Mouse (Mus musculus): ENCODE results near the gene H2al2a.

H2al2a gene

DNA sequence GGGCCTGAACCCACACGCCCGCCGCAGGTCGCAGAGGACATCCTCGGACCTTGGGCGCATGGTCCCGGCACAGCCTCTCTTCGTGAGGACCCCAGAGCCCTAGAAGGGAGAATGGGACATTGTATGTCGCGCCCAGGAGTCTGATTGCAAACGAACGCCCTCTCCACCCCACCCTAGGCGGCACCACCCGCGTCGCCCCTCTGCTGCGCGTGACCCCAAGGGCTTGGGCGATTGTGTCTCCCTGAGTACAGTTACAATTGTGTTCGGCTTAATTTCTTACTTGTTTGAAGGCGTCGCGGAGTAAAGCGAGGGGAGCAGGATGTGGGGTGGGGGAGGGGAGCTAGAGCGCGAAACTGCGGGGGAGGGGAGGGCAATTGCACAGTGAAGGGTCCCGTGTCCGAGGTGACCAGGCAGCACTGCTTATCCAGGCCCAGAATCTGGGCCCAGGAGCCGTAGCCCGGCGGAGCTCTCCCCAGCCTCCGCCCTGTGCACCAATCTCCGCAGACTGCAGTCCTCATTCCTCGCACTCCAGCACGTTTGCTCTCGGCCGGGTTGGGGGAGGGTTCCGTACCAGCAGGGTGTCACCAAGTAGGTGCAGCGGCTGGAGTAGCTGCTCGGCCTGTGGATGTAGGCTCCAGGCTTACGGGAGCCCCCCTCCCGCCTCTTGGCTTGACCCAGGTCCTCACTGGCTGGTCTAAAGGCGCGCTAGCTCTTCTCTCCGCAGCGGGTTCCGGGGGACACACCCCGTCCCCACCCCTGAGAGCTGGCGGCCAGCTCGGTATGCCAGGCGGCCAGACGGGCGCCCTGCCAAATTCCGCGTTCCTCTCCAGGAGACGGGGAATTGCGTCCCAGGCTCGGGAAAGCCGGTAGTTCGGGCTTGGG lies 31.6 kb upstream of the H2al2a start:
- ATAC-seq (ENCODE audit: insufficient number of reproducible peaks, low FRiP score, low TSS enrichment), result peak; percentile 65

DNA sequence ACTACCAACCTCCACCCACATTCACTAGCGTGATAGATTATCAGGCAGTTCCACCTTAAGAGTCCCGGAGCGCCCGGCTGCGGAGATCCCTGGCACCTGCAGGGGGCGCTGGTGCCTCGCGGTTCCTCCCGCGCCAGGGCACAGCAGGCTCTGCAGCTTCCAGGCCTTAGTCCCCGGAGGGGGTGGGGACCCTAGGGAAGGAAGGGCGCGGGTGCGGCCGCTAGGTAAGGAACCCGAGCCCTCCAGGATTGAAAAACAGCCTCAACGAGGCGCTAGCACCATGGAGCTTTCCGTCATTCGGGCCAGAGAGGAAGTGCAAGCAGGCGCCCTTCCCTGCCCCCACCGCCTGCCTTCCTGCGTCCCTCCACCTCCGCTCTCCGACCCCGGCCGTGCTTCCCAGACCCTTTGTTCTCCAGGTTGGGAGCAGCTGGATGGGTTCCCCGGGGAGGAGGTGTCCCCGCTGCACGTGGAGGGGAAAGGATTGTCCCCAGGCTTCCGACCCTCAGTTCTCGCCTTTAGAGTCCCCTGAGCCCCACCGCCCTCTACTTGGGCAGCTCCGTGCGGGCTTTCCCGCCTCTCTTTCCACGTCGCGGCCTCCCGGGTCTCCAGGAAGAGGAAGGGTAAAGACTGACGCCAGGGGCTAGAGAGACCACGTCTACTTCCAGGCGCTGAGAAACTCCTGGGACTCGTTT lies 30.8 kb upstream of the H2al2a start:
- peak; percentile 82 for ATAC-seq (ENCODE audit: insufficient number of reproducible peaks, low FRiP score, low TSS enrichment)

DNA sequence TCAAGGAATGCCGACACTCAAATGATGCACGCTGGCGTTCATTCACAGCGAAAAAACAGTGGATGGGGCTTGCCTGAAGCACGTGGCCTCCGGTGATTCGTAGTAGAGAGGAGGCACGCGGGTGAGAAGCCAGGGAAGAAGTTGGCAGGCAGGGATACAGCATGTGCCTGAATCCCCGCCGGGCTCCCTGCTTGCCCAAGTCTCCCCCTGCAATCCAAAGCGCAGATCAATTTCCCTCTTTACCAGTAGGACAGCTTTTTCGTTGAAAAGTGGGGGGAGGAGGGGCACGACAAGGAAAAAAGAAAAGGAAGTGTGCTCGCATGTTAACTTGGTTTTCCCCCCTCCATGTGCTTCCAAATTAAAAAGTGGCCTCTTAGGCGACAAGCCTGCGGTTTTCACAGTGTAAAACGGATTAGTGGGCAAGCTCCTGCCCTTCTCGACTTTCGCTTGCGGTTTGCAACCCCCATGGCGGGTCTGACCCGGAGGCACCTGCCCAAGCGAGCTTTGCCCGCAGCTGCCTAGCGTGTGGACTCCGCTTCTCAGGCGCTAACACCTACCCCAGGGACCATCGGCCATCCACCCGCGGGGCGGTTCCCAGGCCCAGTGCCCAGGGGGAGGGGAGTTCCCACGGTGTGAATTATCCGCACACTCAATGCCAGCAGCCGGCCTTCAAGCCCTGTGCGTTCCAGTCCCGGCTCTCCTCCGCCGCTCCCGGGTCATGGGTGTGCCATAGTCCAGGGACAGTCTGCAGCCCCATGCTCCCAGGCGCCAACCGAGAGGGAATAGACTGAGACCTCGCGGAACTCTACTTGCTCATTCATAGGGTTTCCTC lies 29.6 kb upstream of the H2al2a start:
- ATAC-seq (ENCODE audit: insufficient number of reproducible peaks, low FRiP score, low TSS enrichment), result no peak

DNA sequence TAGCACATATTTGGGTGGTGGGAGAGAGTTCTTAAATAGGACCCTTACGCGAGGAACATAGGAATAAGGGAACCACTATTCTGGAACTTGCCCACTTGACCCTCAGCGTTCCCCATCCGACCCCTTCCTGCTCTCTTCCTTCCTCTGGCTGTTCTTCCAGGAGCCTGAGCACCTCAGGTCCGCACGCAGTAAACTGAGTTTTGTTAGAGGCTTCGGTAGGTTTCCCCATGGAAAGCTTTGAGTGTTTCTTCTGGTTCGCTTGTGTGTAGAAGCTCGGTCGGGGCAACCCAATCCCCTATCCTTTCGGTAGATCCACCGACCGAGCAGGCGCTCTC lies 29.0 kb upstream of the H2al2a start:
- ATAC-seq (ENCODE audit: insufficient number of reproducible peaks, low FRiP score, low TSS enrichment), result no peak

DNA sequence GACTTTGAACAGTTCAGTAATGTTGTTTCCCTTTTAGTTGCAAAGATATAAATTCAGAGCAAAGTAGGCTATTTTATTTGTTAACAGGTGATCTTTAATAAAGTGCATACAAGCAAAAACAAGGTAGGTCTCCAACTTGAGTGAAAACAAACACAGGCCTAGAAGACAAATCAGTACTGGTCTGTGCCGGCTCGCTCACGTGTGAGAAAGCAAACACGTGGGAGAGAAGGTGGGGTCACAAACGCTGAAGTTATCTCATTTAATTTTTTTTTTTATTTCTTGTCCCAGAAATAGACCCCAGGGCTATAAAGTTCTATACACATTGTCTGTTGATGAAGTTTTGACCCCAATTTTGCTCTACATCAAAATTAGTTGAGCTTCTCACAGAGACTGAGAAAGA lies 28.4 kb upstream of the H2al2a start:
- ATAC-seq (ENCODE audit: insufficient number of reproducible peaks, low FRiP score, low TSS enrichment), result no peak

DNA sequence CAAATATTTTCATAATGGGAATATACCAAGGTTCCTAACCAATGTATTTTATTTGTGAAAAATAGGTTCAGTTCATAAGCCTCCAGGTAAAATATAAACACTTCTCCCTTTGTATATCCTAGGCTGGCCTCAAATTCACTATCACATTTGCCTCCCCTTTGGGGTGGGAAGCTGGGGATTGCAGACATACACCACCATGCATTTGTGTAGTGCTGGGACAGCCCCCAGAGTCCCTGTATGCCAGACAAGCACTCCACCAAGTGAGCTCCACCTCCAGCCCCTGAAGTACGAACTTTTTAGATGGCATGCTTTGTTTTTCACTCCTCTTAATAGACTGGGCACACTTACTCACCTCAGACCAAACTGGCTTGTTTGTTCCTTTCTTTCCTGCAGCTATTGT lies 26.1 kb upstream of the H2al2a start:
- ATAC-seq (ENCODE audit: insufficient number of reproducible peaks, low FRiP score, low TSS enrichment), result no peak

DNA sequence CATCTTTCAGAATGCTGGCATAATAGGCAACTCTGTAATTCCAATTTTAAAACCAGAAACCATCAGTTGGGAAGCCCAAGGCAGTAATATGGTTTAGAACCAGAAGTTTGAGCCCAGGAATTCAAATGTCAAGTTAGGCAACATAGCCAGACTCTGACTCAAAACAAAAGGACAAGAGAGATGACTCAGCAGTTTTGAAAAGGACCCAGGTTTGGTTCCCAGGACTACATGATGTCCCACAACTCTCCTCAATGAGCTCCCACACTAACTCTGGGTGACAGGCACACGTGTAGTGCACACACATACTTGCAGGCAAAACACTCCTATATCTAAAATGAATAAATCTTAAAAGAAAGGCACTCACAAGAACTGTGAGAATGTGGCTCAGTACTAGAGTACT lies 22.4 kb upstream of the H2al2a start:
- ATAC-seq (ENCODE audit: insufficient number of reproducible peaks, low FRiP score, low TSS enrichment), result no peak

DNA sequence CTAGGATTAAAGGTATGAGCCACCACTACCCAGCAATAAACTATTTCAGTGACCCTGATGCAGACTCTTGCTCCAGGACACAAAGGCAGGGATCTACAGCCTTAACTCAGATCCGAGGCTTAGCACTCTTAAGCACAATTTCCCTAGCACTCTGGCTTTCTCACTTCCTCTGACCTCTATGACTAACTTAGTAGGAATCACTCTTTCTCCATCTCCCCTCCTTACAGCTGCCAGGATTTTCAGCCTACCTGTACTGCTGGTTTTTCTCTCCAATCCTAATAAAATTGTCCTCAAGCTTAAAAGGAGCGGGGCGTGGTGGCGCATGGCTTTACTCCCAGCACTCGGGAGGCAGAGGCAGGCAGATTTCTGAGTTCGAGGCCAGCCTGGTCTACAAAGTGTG lies 20.6 kb upstream of the H2al2a start:
- ATAC-seq (ENCODE audit: insufficient number of reproducible peaks, low FRiP score, low TSS enrichment), result no peak

DNA sequence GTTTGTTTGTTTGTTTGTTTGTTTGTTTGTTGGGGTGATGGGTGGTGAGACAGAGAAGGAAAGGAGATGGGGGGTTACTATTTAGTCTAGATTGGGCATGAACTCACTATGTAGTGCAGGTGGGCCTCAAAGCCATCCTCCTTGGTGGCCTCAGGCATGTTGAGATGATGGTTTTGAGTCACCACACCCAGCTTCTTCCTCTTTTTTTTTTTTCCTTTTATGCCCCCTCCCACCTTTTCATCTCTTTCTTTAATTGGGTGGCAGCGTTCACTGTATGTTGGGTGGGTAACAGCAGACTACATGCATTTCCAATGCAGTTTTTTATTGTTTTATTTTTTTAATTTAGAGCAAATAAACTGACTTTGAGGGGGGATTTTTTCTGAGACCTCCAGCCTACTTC lies 19.9 kb upstream of the H2al2a start:
- ATAC-seq (ENCODE audit: insufficient number of reproducible peaks, low FRiP score, low TSS enrichment), result no peak

DNA sequence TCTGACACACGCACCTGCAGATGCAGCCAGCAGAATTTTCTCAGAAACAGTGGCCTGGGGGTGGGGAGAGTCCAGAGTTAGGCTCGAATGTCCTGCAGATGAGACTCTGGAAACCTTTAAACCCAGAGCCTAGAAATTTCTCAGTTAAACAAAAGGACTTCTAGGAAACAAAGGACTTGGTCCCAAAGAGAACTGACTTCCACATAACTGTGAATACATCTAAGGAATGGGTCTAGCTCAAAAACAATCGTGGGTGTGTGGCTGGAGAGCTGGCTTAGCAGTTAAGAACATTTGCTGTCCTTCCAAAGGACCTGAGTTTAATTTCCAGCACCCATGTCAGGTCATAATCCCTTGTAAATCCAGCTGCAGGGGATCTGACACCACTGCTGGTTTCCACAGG lies 18.8 kb upstream of the H2al2a start:
- ATAC-seq (ENCODE audit: insufficient number of reproducible peaks, low FRiP score, low TSS enrichment), result no peak

DNA sequence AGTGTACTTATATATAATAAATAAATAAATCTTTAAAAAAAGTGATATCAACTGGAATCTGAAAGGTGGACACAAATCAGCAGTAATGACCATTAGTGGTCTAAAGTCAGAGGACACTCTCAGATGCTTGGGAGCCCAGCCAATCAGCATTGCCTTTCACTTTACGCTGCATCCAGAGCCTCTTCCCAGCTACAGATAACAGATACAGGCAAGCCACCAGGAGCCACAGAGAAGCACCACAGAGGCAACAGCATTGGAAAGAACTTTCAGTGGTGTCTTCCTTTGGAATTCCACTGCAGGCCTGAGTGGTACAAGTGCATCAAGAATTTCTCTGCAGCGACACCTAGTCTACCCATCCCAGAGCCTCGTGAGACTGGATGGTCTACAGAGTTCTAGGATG lies 16.1 kb upstream of the H2al2a start:
- no peak for ATAC-seq (ENCODE audit: insufficient number of reproducible peaks, low FRiP score, low TSS enrichment)

DNA sequence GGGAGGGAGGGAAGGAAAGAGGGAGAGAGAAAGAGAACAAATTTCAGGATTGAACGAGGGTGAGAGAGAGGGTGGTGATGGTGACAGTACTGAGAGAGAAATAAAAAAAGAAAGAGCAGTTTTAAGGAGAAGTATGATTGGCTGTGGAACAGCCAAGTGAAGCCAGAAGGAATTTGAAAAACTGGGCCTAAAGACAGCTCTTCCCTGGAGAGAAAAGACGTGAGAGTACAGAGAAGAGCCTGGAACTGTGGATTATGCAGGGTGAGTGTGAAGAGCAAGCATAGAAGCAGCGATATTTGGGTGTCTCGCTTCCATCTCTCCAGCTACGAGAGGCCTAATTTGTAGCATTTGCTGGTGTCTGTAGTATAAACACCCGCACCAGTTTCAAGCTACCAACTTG lies 14.5 kb upstream of the H2al2a start:
- no peak for ATAC-seq (ENCODE audit: insufficient number of reproducible peaks, low FRiP score, low TSS enrichment)

DNA sequence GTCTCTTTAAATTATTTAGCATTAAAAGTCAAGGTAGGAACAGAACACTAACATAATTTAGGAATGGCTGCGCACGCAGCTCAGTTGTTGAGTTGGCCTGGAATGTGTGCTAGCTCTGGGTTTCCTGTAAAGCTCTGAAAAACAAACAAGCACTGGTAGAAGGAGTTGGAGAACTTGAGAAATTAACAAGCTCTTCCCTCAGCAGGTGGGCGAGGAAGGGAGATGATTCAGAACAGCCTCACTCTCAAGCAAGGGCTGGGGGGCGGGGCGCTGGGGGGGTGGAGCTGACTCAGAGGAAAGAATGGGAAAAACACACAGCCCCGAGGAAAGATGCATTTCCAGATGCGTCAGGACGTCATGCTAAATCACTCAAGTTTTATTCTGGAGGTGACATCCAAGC lies 8.4 kb upstream of the H2al2a start:
- ATAC-seq (ENCODE audit: insufficient number of reproducible peaks, low FRiP score, low TSS enrichment), result no peak

DNA sequence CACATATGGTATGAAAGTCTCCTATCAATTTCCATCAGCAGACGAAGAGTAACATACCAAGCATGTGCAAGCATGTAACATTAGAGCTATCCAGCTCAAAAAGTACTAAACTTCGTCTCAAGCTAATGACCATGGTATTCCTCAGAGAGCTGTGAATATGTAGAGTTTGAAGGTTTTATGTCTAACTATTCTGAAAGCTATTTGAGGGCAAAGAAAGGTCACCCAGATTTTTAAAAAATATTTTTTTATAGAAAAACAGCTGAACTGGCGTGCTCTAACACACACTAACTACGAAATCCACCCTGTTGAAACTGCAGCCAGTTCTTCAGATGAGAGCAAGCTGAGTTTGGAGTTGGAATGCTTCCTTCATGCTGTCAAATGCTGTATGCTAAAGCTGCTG lies 7.5 kb upstream of the H2al2a start:
- ATAC-seq (ENCODE audit: insufficient number of reproducible peaks, low FRiP score, low TSS enrichment), result no peak

DNA sequence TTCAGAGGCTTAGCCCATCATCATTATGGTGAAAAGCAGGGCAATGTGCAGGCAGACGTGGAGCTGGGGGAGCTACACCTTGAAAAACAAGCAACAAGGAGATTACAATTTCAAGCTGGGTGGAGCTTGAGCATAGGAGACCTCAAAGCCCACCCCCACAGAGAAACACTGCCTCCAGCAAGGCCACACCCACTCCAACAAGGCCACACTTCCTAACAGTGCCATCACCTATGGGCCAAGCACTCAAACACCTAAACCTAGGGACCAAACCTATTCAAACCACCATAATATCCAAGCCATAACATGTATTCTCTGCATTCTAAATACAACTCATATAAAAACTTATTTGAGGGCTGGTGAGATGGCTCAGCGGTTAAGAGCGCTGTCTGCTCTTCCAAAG lies 5.5 kb upstream of the H2al2a start:
- ATAC-seq (ENCODE audit: insufficient number of reproducible peaks, low FRiP score, low TSS enrichment), result no peak

DNA sequence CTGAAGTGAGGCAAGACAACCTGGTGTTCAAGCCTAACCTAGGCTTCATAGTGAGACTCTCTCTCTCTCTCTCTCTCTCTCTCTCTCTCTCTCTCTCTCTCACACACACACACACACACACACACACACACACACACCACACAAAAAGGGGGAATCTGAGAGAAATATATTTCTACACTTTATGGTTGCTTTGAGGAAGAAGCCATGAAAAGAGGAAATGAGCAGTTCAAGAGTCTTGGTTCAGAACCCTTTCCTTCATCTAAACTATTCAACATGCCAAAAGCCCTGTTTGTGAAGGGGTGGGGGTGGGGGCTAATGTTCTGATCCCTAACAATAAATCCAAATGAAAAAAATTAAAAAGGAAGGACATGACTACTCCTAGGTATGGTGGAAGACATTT lies 7.2 kb downstream of the H2al2a start:
- ATAC-seq (ENCODE audit: insufficient number of reproducible peaks, low FRiP score, low TSS enrichment), result no peak

DNA sequence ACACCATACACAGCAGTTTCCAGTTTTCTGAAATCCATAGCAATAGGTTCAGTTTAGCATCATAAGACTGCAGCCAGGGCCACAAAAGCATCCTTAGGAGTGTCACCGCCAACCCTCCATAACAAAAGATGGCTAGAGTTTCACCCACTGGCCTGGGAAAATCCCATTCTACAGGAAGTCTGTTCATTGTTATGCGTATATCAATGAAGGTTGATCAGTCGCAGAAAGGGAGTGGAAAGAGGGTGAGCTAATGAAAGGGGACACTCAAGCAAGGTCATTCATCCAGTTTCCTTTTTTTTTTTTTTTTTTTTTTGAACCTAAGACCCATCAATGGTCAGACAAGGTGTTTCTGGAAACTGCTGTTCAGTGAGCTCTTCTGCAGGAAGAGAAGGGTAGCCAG lies 7.6 kb downstream of the H2al2a start:
- ATAC-seq (ENCODE audit: insufficient number of reproducible peaks, low FRiP score, low TSS enrichment), result no peak

DNA sequence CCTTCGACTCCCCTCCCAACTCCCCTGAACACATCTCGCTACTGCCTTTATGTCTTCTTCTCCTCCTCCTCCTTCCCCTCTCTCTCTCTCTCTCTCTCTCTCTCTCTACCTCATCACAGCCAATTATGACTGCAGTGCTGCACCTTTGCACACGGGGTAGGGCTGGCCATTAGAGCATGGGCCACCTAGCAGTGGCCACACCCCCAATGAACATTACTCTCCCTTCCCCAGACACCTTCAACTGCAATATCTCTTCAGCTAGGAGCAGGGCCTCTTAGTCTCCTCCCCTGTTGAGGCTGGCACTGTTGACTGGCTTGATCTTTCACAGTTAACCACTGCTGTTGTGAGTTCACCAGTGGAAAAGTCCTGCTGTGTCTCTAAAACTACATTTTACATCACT lies 10.1 kb downstream of the H2al2a start:
- no peak for ATAC-seq (ENCODE audit: insufficient number of reproducible peaks, low FRiP score, low TSS enrichment)

DNA sequence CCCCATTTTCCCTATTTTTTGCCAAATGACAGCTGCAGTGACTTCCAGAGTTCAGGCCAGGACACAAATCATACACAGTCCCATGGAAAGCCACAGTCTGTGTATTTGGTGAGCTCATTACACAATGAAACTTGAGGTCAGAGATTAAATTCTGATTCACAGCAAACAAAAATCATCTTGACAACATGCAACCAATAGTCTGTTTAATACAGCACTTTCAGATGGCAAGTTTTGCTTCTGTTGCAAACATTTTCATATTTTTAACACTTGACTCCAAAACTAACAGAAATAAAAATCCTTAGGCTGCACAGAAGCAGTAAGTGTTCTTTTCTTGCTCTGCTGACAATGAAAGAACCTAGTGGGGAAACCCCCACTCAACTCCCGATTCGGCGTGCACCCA lies 12.0 kb downstream of the H2al2a start:
- ATAC-seq (ENCODE audit: insufficient number of reproducible peaks, low FRiP score, low TSS enrichment), result no peak

DNA sequence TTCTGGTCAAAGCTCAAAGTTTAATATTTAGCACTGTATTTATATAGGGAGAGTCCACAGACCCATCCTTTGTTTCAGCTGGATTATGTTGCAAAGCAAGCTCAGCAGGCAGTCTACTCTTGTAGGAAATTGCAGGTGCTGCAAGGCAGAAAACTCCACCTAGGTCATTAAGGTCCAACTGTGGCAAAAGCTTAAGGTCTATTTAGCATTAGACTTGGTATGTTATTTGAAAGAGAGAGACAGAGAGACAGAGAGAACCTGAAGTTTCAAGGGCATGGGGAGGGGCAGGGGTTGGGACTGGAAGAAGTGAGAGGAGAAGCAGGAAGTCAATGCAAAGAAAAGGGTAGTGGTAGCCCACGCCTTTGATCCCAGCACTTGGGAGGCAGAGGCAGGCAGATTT lies 14.0 kb downstream of the H2al2a start:
- no peak for ATAC-seq (ENCODE audit: insufficient number of reproducible peaks, low FRiP score, low TSS enrichment)

DNA sequence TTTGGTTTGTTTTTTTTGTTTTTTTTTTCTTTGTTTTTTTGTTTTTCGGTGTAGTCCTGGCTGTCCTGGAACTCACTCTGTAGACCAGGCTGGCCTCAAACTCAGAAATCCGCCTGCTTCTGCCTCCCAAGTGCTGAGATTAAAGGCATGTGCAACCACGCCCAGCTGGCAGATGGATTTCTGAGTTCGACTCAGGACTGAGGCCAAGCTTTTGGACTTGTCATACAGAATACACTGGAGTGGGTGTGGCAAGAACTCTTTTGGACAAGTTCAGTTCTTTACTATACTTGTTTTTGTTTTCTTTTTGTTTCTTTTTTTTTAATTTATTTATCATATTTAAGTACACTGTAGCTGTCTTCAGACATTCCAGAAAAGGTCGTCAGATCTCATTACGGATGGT lies 18.1 kb downstream of the H2al2a start:
- no peak for ATAC-seq (ENCODE audit: insufficient number of reproducible peaks, low FRiP score, low TSS enrichment)

Measured in cerebellum, adult (tissue).